16 mouse cellular contexts compared by ENCODE assay signal in the genomic region with DNA sequence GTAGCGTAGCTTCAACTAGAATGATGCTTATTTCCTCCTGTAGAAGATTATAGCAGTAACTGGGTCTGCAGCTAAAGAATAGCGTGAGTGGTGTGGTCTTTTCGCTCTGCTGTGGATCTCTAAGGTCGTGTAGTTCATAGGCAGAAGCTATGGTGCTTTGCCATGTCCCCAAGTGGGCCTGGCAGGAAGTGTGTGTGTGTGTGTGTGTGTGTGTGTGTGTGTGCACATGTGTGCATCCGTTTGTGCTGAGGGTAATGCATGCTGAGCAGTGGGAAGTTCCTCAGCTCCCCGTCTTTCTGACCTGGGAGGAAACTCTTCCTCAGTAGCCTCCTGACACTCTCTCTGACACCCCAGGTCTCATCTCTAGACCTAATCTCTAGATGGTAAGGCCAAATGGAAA.
DNase-seq lines count a peak whose midpoint lies in the region; ATAC-seq lines count a peak whose summit lies in the region.
"Had no signal": no experiment of that assay in that cellular context is flagged by ENCODE, and none has a peak within 500 bp of the region (broad histone marks: within the 10 kb centered on the region; RNA-seq: fewer than 3 reads in every experiment).

No protein-coding gene starts in this region.

- no peak overlapping the region for H3K9ac ChIP-seq in limb, embryonic 15.5 days
- no peak overlapping the region for H3K9ac ChIP-seq in midbrain, embryonic 13.5 days (replicated peaks)
- H3K9ac ChIP-seq: embryonic facial prominence, embryonic 15.5 days; forebrain, embryonic 13.5 days; heart, embryonic 13.5 days; hindbrain, embryonic 14.5 days; liver, embryonic 14.5 days had no signal

- no peak overlapping the region for H3K4me3 ChIP-seq in limb, embryonic 15.5 days
- H3K4me3 ChIP-seq in limb, embryonic 10.5 days: no peak overlapping the region
- H3K4me3 ChIP-seq in midbrain, embryonic 13.5 days (replicated peaks): no peak overlapping the region
- H3K4me3 ChIP-seq: embryonic facial prominence, embryonic 15.5 days; forebrain, embryonic 13.5 days; heart, embryonic 13.5 days had no signal

- ATAC-seq in limb, embryonic 15.5 days (ENCODE audit: insufficient number of reproducible peaks, low FRiP score, low TSS enrichment, low read depth): no peak
- peak; percentile 54 for ATAC-seq in inflammation-experienced regulatory T-cells, adult 6 months
- ATAC-seq in midbrain, embryonic 13.5 days: no peak
- ATAC-seq: forebrain, embryonic 13.5 days had no signal

- H3K9me3 ChIP-seq in limb, embryonic 15.5 days: no peaks in the 10 kb centered on the region
- no peaks in the 10 kb centered on the region for H3K9me3 ChIP-seq in limb, embryonic 10.5 days (replicated peaks)
- H3K9me3 ChIP-seq in midbrain, embryonic 13.5 days: no peaks in the 10 kb centered on the region
- H3K9me3 ChIP-seq: embryonic facial prominence, embryonic 15.5 days; forebrain, embryonic 13.5 days; heart, embryonic 13.5 days had no signal

- H3K4me2 ChIP-seq in limb, embryonic 15.5 days: no peak overlapping the region
- no peak overlapping the region for H3K4me2 ChIP-seq in midbrain, embryonic 13.5 days (replicated peaks)
- H3K4me2 ChIP-seq: embryonic facial prominence, embryonic 15.5 days; forebrain, embryonic 13.5 days; heart, embryonic 13.5 days; hindbrain, embryonic 14.5 days had no signal

- peak overlapping the region; percentile 38; the same call in 1 of the 2 replicates for H3K27ac ChIP-seq in limb, embryonic 15.5 days
- no peak overlapping the region; the same call in 1 of the 2 replicates for H3K27ac ChIP-seq in limb, embryonic 10.5 days
- no peak overlapping the region for H3K27ac ChIP-seq in midbrain, embryonic 13.5 days
- H3K27ac ChIP-seq: embryonic facial prominence, embryonic 15.5 days; forebrain, embryonic 13.5 days; heart, embryonic 13.5 days; hindbrain, embryonic 14.5 days; liver, embryonic 14.5 days had no signal

- H3K36me3 ChIP-seq in limb, embryonic 15.5 days: no peaks in the 10 kb centered on the region
- H3K36me3 ChIP-seq in limb, embryonic 10.5 days: no peaks in the 10 kb centered on the region
- no peaks in the 10 kb centered on the region for H3K36me3 ChIP-seq in midbrain, embryonic 13.5 days
- H3K36me3 ChIP-seq: embryonic facial prominence, embryonic 15.5 days; heart, embryonic 13.5 days had no signal

- H3K4me1 ChIP-seq in limb, embryonic 15.5 days: peaks cover 31% of the 10 kb centered on the region
- peaks cover 30% of the 10 kb centered on the region for H3K4me1 ChIP-seq in limb, embryonic 10.5 days
- H3K4me1 ChIP-seq in midbrain, embryonic 13.5 days (replicated peaks): peaks cover 3% of the 10 kb centered on the region; the same call in 1 of the 2 replicates

- WGBS in limb, embryonic 15.5 days: 83% methylated on average over 6 of the region's 6 CpGs
- WGBS in limb, embryonic 10.5 days: 86% methylated on average over 6 of the region's 6 CpGs
- 80% methylated on average over 6 of the region's 6 CpGs for WGBS in midbrain, embryonic 13.5 days

- no peaks in the 10 kb centered on the region for H3K27me3 ChIP-seq in limb, embryonic 15.5 days
- no peaks in the 10 kb centered on the region for H3K27me3 ChIP-seq in limb, embryonic 10.5 days (ENCODE audit: low read depth, poor library complexity, severe bottlenecking)
- H3K27me3 ChIP-seq in midbrain, embryonic 13.5 days: no peaks in the 10 kb centered on the region
- H3K27me3 ChIP-seq: embryonic facial prominence, embryonic 15.5 days; forebrain, embryonic 13.5 days; heart, embryonic 13.5 days had no signal

- DNase-seq in limb, embryonic 10.5 days (ENCODE audit: low spot score): no peak
- peak; percentile 72 for DNase-seq in T-cell, adult 2 months (ENCODE audit: low spot score)
- peak; percentile 46 to 58 for DNase-seq in thymus, postnatal 10 days (ENCODE audit: low spot score in 2 of 2)
- no peak for DNase-seq in liver
- DNase-seq in c-Kit-positive CD71-positive TER-119-positive erythroid progenitor cells, embryonic 14.5 days (ENCODE audit: low spot score): no peak
- DNase-seq: adrenal gland, postnatal 25 days; gastrocnemius, postnatal 10 days; kidney, adult 9 months had no signal

Comparison
In these comparisons a context has a peak if more than half of its experiments do, and no peak if none do; other contexts are left out.
1. DNase-seq: peak in T-cell, adult 2 months (single experiment) and thymus, postnatal 10 days (2 of 2); none in limb, embryonic 10.5 days (single experiment), liver (single experiment) and c-Kit-positive CD71-positive TER-119-positive erythroid progenitor cells, embryonic 14.5 days (single experiment).